Mouse (Mus musculus) kidney, postnatal 0 days (tissue): Measurements from ENCODE around the gene Coq9. TPM values are rescaled to one million over a fixed set of nuclear protein-coding genes. Genes with fewer than 3 reads are reported as not detected.

ENCODE experiments used
- ATAC-seq: fragments of 200-750 bp; cut with Nextera tagmentation; replicated peaks from 2 replicates; pipeline ENCODE4 v1.8.0; 2017; ENCODE audit warnings: low read depth, moderate number of reproducible peaks, moderate TSS enrichment, moderate library complexity; ENCODE audit not compliant: low FRiP score
- DNase-seq: peaks from one replicate; pipeline ENCODE4 v3.0.0-alpha.2; 2016; ENCODE audit warnings: low spot score
- H3K27ac ChIP-seq: fragments of 300-500 bp; sonication (generic); 2 replicates; pipeline ENCODE4 v1.5.1; 2014; ENCODE audit warnings: mild to moderate bottlenecking
- H3K27me3 ChIP-seq: fragments of 300-500 bp; sonication (generic); 2 replicates; pipeline ENCODE4 v1.6.1; 2014; ENCODE audit warnings: low read length, mixed read lengths; ENCODE audit not compliant: insufficient read depth
- H3K36me3 ChIP-seq: fragments of 300-500 bp; sonication (generic); 2 replicates; pipeline ENCODE4 v1.6.1; 2014; ENCODE audit warnings: low read length, mixed read lengths; ENCODE audit not compliant: insufficient read depth
- H3K4me1 ChIP-seq: fragments of 300-500 bp; sonication (generic); replicated peaks from 2 replicates; pipeline ENCODE4 v1.6.1; 2014; ENCODE audit warnings: antibody characterized with exemption, low read length, mixed read lengths; ENCODE audit not compliant: insufficient read depth
- H3K4me2 ChIP-seq: fragments of 300-500 bp; sonication (generic); 2 replicates; pipeline ENCODE4 v1.6.1; 2014; ENCODE audit warnings: mild to moderate bottlenecking, low read length, moderate library complexity, mixed read lengths
- H3K4me3 ChIP-seq: fragments of 300-500 bp; sonication (generic); replicated peaks from 2 replicates; pipeline ENCODE4 v1.5.1; 2014; ENCODE audit warnings: low read depth, low read length
- H3K9ac ChIP-seq: fragments of 300-500 bp; sonication (generic); 2 replicates; pipeline ENCODE4 v1.6.1; 2014; ENCODE audit warnings: low read depth, low read length
- H3K9me3 ChIP-seq: fragments of 300-500 bp; sonication (generic); replicated peaks from 2 replicates; pipeline ENCODE4 v1.6.1; 2016; ENCODE audit warnings: low read length, inconsistent platforms, mixed read lengths
- CTCF ChIP-seq: IDR thresholded peaks from 2 replicates; pipeline ENCODE4 v1.5.1; 2016; ENCODE audit warnings: antibody characterized with exemption, low read depth, mild to moderate bottlenecking, moderate library complexity
- WGBS: fragments of 180-500 bp; shearing (Covaris S2); extraction: QIAGEN DNeasy Blood & Tissue Kit; methylation state at CpG from one replicate; pipeline ENCODE4 v1.1.7; 2014; 5-methylcytosine and 5-hydroxymethylcytosine counted together
- polyA plus RNA-seq: library from polyadenylated mRNA; unstranded; fragments of >200 nt; fragmentation: Nextera tagmentation; extraction: Ambion mirVana; gene quantifications from 2 replicates; pipeline ENCODE4 v1.2.1, GENCODE M21; 2015

Gene Coq9
- polyA plus RNA-seq, 1 experiment from 2014 or later: 101 TPM

DNA sequence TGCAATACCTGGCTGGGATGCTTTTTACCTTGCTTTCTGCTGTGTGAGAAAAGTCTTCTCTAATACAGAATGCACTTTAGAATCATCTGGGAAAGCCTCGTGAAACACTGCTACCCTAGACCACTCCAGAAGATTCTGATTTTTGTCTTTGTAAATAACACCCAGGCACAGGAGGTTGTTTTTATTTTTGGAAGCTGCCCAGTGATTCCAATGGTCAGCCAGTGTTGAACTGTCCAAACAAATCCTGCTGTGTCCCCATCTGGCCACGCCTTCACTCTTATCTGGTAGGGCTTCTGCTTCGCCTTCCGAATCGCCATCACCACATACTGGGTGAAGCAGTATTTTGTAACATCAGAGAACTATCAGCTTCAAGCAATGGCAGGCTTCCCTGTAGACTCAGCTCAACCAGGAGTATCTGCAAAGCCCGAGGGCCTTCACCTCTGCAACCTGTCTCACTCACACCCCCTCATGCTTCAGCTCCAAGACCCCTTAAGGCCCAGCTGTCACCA is 18.4 kb upstream of the Coq9 start:
- DNase-seq (no peak), ATAC-seq (no peak)
- Histone ChIP-seq H3K4me2 (no peak overlapping the region), H3K27me3 (no peaks in the 10 kb centered on the region), H3K4me1 (no peaks in the 10 kb centered on the region), H3K9me3 (no peaks in the 10 kb centered on the region), H3K36me3 (0 out of 2 replicates have a peak, but pooled peaks cover 12% of the 10 kb centered on the region), H3K9ac (0 out of 2 replicates have a peak overlapping the region, but pooled peaks have one; percentile 9), H3K27ac (no peak overlapping the region), H3K4me3 (no peak overlapping the region)
- 81% methylated on average over 6 of the region's 6 CpGs for WGBS
- no peak for TF ChIP-seq CTCF

GRCm38 (mm10) chr8:94820553-94820952 is 17.6 kb upstream of the Coq9 start:
- no peak for TF ChIP-seq CTCF
- H3K27me3 ChIP-seq: no peaks in the 10 kb centered on the region
- H3K4me1 ChIP-seq: no peaks in the 10 kb centered on the region
- 0 out of 2 replicates have a peak, but pooled peaks cover 18% of the 10 kb centered on the region for H3K36me3 ChIP-seq
- 75% methylated on average over 7 of the region's 7 CpGs for WGBS
- H3K9ac ChIP-seq: no peak overlapping the region
- no peak overlapping the region for H3K27ac ChIP-seq
- H3K4me2 ChIP-seq: no peak overlapping the region
- DNase-seq: no peak
- ATAC-seq: no peak
- no peaks in the 10 kb centered on the region for H3K9me3 ChIP-seq
- no peak overlapping the region for H3K4me3 ChIP-seq

DNA sequence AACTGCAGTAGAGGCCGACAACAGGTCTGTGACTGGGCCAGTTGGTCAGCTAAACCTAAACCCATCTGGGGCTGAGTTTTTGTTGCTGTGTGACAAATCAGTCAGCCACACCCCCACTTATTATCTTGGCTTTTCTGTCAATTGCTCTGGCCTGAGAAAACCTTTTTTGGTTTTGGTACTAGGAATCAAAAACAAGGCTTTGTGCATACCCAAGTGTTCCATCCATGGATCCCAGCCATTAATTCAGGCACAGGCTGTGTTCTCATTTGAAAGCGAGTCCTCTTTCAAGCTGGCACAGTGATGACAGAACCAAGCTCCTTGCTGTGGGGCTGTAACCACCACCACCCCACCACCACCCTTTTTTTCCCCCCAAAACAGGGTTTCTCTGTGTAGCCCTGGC is 16.7 kb upstream of the Coq9 start:
- Histone ChIP-seq H3K27ac (0 out of 2 replicates have a peak overlapping the region, but pooled peaks have one; percentile 31), H3K9ac (no peak overlapping the region), H3K4me3 (no peak overlapping the region), H3K4me1 (no peaks in the 10 kb centered on the region), H3K27me3 (no peaks in the 10 kb centered on the region), H3K9me3 (no peaks in the 10 kb centered on the region), H3K4me2 (no peak overlapping the region), H3K36me3 (peaks cover 21% of the 10 kb centered on the region; the same call in 1 of the 2 replicates)
- DNase-seq: no peak
- TF ChIP-seq CTCF: no peak
- 95% methylated on average over 2 of the region's 2 CpGs for WGBS
- ATAC-seq: no peak

DNA sequence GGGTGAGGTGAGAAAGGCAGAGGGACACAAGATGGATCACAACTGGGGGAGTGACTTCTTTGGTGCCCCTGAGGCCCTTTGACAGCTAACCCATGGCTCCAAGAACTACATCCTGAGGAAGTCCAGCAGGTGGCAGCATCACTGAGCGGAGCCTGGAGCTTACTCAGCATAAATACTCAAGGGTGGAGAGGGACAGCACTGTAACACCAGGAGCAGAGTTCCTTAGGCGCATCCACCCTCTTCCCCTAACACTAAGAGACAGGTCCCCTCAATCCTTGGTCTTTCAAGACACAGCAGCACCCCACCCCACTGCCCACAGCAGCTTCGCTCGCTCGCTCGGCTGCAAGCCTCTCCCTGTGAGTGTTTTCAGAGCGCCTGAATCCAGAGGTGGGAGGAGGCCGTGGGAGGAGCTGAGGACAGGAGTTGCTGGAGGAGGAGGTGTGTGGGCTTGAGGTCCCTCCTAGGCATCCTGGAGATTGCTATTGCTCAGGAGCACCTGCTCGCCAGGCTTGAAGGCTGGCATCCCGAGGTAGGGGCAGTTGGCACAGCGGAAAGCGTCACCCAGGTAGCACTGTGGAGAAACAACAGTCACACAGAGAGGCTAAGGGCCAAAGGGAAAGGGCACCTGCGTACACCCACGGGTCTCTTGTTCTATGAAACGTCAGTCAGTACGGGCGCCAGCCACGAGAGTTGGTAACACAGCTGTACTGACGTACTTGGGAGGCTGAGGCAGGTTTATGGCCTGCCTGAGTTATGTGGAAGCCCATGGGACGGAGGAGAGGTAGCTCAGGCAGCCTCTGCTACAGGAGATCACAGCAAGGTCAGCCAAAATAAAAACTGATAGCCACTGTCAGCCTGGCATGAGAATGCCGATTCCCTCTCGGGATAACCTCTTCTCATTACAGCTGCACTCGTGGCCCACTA is 15.2 kb upstream of the Coq9 start:
- H3K4me2 ChIP-seq: peak overlapping the region; percentile 18; the same call in 1 of the 2 replicates
- 51% methylated on average over 23 of the region's 23 CpGs for WGBS
- H3K4me3 ChIP-seq: no peak overlapping the region
- no peak overlapping the region for H3K9ac ChIP-seq
- H3K27ac ChIP-seq: no peak overlapping the region
- no peaks in the 10 kb centered on the region for H3K9me3 ChIP-seq
- H3K4me1 ChIP-seq: no peaks in the 10 kb centered on the region
- ATAC-seq (peak; percentile 70), DNase-seq (peak; percentile 91)
- H3K27me3 ChIP-seq: no peaks in the 10 kb centered on the region
- TF ChIP-seq CTCF: peak; percentile 86
- peaks cover 26% of the 10 kb centered on the region; the same call in 1 of the 2 replicates for H3K36me3 ChIP-seq

DNA sequence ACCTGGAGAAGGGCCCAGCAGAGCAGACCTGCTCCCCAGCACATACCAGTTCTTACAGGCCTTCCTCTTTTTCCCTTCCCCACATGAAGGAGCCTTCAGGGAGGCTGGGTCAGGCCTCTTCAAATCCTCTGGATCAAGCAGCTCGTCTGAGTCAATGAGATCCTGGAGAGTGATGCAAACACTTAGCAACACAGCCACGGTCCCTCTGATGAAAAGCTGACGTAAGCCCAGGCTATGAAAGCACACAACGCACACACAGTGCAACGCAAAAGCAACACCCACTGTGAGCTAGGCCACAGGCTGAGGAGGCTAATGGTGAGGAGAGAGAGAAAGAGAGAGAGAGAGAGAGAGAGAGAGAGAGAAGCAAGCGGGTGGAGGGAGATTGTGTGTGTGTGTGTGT is 13.0 kb upstream of the Coq9 start:
- Histone ChIP-seq H3K27ac (no peak overlapping the region), H3K9me3 (no peaks in the 10 kb centered on the region), H3K4me1 (no peaks in the 10 kb centered on the region), H3K36me3 (peaks cover 30% of the 10 kb centered on the region; the same call in 1 of the 2 replicates), H3K4me3 (no peak overlapping the region), H3K9ac (no peak overlapping the region), H3K27me3 (no peaks in the 10 kb centered on the region), H3K4me2 (no peak overlapping the region)
- 92% methylated on average over 6 of the region's 6 CpGs for WGBS
- DNase-seq: no peak
- no peak for ATAC-seq
- no peak for TF ChIP-seq CTCF

GRCm38 (mm10) chr8:94826210-94826609 is 11.9 kb upstream of the Coq9 start:
- no peak for TF ChIP-seq CTCF
- DNase-seq: no peak
- Histone ChIP-seq H3K9me3 (no peaks in the 10 kb centered on the region), H3K27me3 (no peaks in the 10 kb centered on the region), H3K27ac (no peak overlapping the region), H3K4me2 (no peak overlapping the region), H3K4me3 (no peak overlapping the region), H3K9ac (no peak overlapping the region), H3K36me3 (peaks cover 31% of the 10 kb centered on the region; the same call in 1 of the 2 replicates), H3K4me1 (no peaks in the 10 kb centered on the region)
- no peak for ATAC-seq
- 90% methylated on average over 5 of the region's 5 CpGs for WGBS
